Mouse (Mus musculus) mesoderm, embryonic 11.5 days (tissue): ENCODE results near the gene Cys1.
"Not testable (repeated sequence)": the region's sequence is repeated elsewhere in the genome, so short reads cannot be mapped to it uniquely, and the experiment has no call there.

Experiments used
- DNase-seq: peaks from one replicate; pipeline ENCODE4 v3.0.0-alpha.2; 2012; ENCODE audit warnings: low read depth, low spot score

Gene Cys1

DNA sequence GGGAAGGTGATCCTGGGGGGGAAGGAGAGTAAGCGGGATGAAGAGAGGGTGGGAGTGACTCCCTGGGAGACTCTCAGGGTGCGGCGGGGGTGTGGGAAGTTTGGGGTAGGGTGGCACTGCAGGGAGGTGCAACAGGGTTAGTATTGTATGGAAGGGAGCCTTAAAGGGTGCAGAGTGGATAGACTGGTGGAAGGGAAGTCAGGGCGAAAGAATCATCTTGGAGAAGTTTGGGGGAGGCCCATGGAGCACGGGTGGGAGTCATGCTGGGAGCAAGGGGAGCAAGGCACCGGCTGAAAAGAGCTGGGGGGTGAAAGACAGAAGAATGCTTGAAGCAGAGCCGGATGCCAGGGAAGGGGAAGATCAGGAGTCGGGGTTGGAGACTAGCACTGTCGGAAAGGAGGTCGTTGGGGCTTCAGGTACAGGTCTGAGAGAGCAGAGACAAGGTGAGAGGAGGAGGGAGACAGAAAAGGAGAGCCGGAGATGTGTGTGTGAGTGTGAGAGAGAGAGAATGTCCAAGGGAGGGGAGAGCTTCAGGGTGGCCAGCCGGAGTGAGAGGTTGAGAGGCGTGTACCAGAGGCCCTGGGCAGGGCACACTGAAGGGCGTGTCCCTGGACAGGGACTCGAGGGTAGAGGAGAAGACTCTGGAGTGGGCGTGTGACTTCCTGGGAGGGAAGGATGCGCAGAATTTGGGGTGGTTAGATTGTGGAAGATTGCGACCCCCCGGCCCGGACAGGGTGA lies at the start of gene Cys1:
TSS of gene Cys1 (minus strand) at position 528 of the 738 bp plus-strand sequence.
- DNase-seq = no peak

DNA sequence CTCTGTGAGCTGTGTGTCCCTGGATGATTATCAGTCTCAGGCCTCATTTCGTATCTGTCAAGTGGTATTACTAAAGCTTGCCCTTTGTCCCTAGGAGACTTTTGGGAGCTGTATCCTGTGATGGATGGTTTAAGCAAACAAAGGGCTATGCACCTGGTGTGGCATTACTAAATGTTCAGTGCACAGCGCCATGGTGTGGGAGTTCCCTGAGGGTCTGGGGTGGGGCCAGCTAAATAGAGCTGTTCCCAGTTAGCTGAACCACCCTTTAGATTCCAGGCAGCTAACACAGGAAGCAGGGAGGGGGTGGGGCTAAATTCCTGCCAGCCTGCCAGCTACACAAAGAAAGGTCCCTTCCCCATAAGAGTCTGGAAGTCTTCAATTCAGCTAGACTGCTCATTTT lies 42.8 kb upstream of the Cys1 start:
- peak; percentile 82 for DNase-seq

DNA sequence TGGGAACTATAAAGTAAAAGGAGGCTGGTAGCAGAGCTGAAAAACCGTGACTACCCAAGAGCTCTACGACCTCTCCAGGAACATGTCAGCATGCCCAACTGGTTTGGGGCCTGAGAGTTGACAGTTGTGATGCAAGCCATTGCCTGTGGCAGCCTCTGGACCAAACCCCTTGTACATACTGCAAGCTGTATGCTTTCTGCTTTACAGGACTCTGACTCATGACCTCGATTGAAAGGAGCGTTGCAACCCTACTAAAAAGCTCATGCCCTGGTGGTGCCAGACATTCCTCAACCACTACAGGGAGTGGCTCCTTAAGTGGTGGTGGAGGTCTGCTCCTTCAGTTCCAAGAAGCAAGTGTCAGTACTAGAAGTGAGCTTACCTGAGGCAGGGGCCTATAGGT lies 42.2 kb upstream of the Cys1 start:
- DNase-seq = no peak

DNA sequence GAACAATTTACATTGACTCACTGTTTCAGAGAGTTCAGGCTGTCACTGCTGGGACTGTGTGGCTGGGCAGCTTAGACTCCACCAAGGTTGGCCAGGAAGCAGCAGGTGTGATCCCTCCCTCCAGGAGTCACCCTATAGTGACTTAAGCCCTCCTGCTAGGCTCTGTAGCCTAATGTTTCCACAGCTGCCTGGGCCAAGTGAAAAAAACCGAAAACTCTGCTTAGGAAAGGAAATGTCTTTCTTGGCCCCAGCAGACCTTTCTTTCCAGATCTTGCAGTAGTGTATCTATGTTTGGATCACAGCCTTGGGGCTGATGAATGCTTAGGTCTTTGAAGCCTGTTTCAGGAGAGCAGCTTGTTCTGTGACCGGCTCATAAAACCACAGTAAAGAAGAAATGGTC lies 41.8 kb upstream of the Cys1 start:
- no peak for DNase-seq

DNA sequence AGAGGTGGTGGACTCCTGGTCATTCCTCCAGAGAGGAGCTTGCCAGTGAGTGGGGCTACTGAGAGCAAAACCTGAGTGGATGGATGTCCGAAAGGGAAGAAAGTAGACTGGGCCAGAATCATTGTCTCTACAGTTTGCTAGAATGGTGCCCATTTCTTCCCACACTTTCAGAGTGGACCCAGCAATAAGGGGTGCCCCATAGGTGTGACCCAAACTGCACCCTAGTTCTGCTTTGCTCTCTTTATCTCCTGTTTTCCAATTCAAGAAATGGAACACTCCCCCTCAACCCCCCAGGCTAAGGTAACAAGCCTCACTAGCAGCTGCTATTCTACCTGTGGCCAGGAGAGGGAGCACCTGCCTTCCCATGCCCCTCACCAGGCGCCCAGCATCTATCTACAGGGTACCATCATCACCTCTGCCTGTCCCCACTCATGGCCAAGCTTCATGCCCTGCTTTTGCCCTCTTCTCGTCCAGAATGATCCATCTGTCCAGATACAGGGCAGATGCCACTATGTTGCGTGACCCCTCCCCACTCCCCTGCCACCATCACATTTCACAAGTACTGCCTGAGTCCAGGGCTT lies 35.2 kb upstream of the Cys1 start:
- DNase-seq = no peak

DNA sequence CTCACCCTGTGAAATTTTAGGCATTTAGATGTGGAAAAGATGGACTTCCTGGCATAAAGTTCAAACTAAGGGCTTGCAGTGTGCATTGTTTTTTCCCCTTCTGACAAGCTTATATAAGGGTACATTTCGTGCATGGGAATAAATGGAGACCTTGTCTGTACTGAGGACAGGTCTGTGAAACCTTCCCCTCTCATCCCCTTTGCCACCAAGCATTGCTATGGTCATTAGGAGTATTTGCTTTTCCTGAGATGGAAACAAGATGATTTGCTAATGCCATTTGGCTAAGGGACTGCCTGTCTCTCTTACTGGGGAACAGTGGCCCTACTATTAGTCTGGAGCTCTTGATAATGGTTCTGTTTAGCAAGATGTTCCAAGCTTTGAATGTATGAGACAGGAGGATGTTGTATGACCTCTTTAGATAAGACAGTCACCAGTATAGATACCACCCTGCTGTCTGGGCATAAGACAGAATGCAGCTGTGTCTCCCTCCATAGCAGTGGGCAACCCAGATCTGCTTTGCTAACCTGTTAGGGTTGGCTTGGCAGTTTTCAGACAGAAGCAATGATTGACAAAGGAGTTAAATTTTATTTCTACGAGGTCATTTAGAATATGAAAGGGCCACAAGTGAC lies 33.8 kb upstream of the Cys1 start:
- no peak for DNase-seq

DNA sequence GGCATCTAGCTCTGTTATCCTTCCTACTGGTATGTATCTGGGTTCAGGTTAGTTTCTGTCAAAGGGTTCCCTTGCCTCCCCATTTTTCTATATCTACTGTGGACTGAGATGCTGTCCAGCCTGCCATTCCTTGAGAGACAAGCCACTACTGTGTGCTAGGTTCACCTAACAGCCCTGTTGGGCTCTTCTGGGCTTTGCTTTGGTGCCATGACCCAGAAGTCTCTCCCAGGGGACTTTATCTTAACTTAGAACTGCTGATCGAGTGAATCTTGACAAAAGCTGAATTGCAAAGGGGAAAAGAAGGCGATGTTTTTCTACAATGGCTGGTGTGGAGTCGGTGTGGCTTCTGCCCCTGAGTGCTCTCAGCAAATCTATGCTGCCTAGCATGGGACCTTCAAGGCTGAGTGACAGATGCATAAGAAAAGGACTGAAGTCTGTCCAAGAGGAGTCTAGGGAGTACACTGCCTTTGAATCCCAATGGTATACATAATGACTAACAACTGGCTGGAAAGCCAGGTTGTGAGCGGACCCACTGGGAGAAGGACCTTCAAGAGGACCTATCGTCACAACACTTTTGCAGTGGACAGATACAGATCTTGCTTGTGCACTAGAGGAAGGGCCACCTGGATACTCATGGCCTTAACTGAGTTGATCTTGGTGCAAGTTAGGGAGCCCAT lies 33.1 kb upstream of the Cys1 start:
- no peak for DNase-seq

DNA sequence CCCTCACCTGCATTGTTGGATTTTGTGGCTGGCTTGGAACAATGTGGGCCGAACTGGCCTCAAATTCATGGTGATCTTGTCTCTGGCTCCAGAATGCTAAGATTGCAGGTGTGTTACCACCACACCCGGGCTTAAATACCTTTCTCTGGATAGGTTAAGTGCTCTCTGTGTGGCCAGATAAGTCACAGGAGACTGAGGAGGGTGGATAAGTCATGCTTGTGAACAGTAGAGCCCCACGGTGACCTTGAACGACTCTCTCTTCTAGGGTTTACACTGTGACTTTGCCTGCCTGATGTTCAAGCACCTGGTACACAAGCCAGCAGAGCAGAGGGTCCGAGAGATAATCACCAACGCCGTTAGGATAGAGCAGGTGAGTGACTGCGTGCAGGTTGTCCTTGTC lies 30.8 kb upstream of the Cys1 start:
- no peak for DNase-seq

DNA sequence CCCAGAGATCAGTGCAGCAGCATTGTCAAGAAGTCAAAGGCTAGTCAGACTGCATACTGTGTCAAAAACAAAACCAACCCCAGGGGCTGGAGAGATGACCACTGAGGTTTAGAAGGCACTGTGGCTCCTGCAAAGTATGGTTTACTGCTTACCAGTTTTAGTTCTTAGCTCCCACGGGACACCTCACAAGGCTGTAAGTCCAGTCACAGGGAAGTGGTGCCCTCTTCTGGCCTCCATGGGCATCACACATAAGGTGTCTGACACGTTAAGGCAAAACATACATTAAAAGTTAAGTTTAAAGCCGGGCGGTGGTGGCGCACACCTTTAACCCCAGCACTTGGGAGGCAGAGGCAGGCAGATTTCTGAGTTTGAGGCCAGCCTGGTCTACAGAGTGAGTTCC lies 29.1 kb upstream of the Cys1 start:
- DNase-seq = no peak

DNA sequence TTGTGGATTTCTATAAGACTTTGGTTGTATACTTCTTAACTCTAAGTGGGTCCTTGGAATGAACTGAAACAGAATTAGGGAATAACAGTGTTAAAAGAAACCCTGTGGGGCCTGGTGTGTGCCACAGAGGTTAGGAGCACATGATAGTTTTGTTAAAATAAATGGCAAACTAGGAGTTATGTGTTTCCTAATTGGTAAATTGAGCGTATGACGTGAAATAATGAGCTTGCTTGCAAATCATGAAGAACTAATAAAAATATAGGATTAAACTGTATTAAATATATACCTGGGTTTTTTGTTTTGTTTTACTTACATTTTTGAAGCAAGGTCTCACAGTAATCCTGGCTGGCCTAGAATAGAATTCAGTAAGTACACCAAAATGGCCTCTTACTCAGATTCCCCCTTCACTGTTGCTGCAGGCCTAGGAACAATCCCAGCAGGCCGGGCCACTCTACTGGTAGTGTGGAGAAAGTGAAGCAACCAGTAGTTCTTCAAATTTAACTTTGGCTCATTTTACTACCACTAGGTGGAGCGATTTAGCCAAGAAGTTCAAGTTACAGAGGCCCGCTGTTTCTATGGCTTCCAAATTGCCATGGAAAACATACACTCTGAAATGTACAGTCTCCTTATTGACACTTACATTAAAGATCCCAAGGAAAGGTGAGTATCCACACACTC lies 28.4 kb upstream of the Cys1 start:
- peak; percentile 92 for DNase-seq

DNA sequence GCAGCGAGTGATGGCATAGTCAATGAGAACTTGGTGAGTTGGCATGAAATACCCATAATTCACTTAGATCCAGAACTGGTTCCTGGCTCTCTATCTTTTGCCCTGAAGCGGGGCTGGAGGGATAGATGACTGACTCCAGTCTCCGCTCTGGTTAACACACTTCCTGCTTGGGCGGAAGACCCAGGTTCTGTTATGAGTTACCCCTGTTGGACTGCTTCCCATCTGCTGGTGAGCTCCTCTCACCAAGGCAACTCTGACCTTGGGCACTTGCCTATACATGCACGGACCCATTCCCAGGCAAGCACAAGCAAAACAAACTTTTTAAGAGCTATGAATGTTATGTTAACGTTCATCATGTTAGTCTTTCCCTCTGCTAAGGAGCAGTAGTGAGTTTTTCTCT lies 27.8 kb upstream of the Cys1 start:
- no peak for DNase-seq

DNA sequence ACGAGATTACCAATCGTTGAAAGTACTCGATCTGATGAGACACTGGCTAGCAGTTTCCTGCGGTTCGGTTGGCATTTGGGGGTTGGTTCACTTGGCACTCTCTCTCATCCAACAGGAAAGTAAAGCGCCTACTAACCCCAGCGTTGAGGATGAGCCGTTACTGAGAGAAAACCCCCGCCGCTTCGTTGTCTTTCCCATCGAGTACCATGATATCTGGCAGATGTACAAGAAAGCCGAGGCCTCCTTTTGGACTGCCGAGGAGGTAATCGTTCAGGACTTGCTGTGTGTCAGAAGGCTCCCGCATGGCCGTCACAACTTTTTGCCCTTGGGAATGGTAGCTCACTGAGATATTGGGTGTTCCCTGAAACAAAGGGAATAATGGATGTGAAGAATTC lies 27.2 kb upstream of the Cys1 start:
- DNase-seq = no peak

DNA sequence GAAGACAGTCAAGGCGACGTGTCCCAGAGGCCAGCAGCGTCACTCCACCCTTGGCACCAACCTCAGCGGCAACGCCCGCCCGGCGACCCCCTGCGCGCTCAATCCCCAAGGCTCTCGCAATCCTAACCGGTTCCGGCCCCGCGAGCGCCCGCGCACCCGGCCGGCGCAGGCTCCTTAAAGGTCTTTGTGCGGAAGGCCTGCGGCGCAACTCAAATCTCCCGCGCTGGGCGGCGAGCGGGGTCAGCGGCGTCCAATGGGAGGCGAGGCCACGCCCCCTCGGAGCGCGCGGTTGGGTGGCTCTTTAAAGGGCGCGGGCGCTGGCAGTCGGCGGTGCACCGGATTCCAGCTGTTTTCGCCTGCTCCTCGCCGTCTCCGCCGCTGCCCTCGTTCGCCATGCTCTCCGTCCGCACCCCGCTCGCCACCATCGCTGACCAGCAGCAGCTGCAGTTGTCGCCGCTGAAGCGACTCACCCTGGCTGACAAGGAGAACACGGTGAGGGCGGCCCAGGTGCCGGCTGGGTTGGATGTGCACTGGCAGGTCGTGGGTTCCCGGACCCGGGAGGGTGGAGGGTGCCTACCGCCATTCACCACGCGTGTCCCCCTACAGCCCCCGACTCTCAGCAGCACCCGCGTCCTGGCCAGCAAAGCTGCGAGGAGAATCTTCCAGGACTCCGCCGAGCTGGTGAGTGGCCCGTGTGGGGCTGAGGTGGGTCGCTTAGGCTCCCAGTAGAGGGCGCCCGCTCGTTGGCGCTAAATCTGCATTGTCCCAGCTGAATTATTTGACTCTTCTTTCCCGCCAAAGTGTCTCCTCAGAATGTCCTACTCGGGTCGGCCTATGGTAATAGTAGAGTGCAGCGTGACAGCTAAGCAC lies 26.6 kb upstream of the Cys1 start, which contains the start of gene Rrm2:
TSS of gene Rrm2 (plus strand) at position 288 of the 870 bp plus-strand sequence.
- DNase-seq = peak; percentile 98

DNA sequence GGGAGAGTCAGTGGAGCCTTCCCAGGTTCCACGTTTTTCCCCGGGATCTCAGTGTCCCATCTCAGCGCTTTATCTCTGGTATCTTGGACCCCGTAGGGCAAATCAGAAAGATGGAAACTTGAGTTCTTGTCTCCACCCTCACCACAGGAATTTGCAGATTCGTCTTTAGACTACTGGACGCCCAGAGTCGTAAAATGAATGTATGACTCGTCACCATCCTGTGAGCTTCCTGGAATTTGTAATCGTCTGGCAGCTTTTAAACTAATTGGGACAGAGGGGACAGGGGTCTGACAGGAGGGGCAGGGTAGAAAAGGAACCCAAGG lies 25.8 kb upstream of the Cys1 start:
- DNase-seq = no peak

DNA sequence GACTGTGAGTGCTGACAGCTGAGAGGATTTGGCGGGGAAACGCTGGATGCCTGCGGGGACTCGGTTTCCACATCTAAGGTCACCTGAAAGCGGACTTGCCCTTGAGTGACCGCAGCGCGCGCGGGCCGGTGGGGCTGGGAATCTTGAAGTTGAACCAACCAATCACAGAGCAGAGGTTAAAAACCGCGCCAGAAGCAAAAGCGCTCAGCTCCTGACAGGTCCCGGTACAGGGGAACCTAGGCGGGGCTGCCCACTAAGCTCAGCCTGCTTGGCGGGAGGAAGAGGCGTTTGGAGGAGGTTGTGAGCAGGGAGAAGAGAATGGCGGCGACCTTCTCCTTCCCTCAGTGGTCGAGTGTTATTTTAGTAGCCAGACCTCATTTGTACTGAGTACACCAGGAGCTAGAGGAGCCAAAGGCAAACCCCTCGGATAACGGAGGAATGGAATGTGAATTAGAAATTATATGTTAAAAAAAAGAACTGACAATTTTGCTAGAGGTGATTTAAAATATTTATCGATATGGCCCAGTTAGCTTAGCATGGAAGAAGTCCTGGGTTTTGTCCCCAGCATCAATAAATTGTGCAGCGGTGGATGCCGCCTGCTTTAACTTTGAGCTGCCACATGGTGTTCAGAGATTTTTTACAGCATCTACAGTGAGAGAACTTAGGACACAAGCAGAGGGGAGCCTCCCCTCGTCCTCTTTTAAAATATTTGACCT lies 25.3 kb upstream of the Cys1 start:
- DNase-seq = peak; percentile 78

DNA sequence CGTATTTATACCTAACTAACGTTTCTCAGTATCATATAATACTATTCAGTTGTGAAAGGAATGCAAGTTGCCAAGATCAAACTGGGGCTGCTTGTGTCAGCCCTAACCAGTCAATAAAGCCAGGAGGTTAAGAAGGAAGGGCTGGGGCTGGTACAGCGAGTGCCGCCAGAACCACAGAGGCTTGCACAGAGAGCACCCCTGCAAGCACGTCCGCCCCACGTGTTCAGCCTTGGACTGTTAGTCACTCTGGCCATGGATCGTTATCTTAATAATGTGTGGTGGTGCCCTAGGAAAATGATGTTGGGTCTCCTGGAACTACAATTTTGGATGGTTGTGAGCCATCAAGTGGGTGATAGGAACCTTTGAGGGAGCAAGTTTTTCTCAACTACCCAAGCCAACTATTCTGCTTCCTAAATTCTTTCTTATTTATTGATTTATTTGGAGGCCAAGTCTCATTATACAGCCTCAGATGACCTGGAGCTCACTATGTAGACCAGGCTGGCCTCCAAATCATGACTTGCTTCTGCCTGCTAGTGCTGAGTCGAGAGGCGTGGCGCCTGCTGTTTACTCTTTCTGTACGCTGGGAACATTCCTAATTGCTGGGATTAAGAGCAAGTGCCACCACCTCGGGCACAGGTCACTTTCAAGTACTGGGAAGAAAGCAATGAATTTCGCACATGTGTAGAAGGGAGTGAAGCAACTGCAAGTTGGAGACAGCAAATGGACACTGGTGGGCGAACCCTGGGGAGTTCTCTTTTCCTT lies 24.1 kb upstream of the Cys1 start:
- DNase-seq = no peak

DNA sequence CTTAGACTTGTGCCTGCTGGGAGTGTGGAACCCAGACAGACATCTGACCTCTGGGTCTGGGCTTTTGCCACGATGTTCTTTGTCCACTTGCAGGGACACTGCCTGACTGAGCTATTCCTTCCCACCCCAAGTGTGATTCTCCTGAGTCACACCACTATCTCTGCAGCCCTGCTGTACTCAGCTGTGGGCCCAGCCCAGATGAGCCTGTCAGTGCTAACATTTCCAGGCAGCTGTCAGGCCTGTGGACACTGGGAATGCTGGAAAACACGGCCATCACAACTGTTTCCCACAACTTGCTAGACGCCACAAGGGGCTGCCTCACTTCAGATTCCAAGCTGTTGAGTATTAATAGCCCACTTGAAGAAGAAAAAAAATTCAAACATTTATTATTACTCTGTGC lies 21.4 kb upstream of the Cys1 start:
- no peak for DNase-seq

DNA sequence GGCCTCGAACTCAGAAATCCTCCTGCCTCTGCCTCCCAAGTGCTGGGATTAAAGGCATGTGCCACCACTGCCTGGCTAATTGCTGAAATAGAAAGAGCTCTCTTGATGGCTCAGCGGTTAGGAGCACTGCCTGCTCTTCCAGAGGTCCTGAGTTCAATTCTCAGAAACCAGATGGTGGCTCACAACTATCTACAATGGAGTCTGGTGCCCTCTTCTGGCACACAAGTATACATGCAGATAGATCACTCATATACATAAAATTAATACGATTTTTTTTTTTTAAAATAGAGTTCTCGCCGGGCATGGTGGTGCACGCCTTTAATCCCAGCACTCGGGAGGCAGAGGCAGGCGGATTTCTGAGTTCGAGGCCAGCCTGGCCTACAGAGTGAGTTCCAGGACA lies 20.0 kb upstream of the Cys1 start:
- DNase-seq = not testable (repeated sequence)

DNA sequence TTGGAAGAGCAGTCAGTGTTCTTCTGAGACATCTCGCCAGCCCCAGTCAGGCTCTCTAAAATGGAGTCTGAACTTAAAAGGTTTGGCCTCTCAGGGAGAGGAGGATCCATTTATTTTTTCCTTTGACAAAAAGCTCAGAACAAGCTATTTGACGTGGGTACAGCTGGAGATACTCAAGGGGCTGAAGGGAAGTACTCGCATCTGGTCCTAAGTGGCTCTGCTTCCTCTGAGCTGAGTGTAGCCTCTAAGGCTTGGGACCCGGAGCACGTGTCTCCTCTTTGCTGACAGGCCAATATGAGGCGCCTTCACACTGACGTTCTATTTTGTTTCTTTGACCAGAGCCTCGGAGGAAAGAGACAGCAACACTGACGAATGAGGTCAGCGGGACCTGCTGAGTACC lies 18.0 kb upstream of the Cys1 start:
- no peak for DNase-seq

DNA sequence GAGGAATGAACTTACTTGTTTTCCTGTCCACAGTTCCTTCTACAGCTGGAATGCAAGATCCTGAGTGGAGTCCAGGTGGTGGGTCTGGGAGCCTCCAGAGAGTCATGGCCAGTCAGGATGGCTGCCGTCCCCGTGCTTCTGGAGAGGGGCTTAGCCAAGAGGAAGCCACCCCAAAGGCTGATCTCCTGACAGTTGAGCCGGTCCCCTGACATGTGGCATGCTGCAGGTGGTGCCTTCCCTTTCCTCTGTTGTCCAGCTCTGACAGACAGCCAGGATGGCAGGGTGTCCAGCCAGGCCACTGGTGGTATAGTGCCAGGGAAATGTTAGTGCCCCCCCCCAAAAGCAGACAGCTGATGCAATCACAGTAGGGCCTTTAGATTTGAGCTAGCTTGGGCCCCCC lies 16.9 kb upstream of the Cys1 start:
- DNase-seq = no peak
